Mouse (Mus musculus) liver, embryonic 12.5 days (tissue): ENCODE data around the gene Wipf3. TPM values are rescaled to one million over a fixed set of nuclear protein-coding genes. Genes with fewer than 3 reads are reported as not detected.
A peak's percentile ranks its signal among the peaks of the same experiment; 100 is the strongest.

Experiments used
- ATAC-seq: fragments of 200-750 bp; cut with Nextera tagmentation; 2 replicates; pipeline ENCODE4 v1.8.0; 2017; ENCODE audit warnings: moderate number of reproducible peaks, mild to moderate bottlenecking, moderate library complexity
- H3K27ac ChIP-seq: fragments of 300-500 bp; sonication (generic); 2 replicates; pipeline ENCODE4 v1.5.1; 2016; ENCODE audit warnings: mild to moderate bottlenecking
- H3K27me3 ChIP-seq: fragments of 300-500 bp; sonication (generic); replicated peaks from 2 replicates; pipeline ENCODE4 v1.6.1; 2016; ENCODE audit warnings: mild to moderate bottlenecking, moderate library complexity
- H3K36me3 ChIP-seq: fragments of 300-500 bp; sonication (generic); 2 replicates; pipeline ENCODE4 v1.6.1; 2016; ENCODE audit warnings: mild to moderate bottlenecking, moderate library complexity
- H3K4me1 ChIP-seq: fragments of 300-500 bp; sonication (generic); 2 replicates; pipeline ENCODE4 v1.6.1; 2016
- H3K4me2 ChIP-seq: fragments of 300-500 bp; sonication (generic); 2 replicates; pipeline ENCODE4 v1.6.1; 2016; ENCODE audit warnings: mild to moderate bottlenecking, moderate library complexity
- H3K4me3 ChIP-seq: fragments of 300-500 bp; sonication (generic); 2 replicates; pipeline ENCODE4 v1.5.1; 2016; ENCODE audit warnings: mild to moderate bottlenecking, moderate library complexity
- H3K9ac ChIP-seq: fragments of 300-500 bp; sonication (generic); 2 replicates; pipeline ENCODE4 v1.6.1; 2016; ENCODE audit warnings: mild to moderate bottlenecking, moderate library complexity
- H3K9me3 ChIP-seq: fragments of 300-500 bp; sonication (generic); replicated peaks from 2 replicates; pipeline ENCODE4 v1.6.1; 2016; ENCODE audit warnings: mild to moderate bottlenecking, moderate library complexity
- WGBS: fragments of 180-500 bp; shearing (Covaris S2); methylation state at CpG from one replicate; pipeline ENCODE4 v1.1.7; 2016; ENCODE audit not compliant: insufficient replicate concordance; 5-methylcytosine and 5-hydroxymethylcytosine counted together
- polyA plus RNA-seq: library from polyadenylated mRNA; unstranded; fragments of >200 nt; fragmentation: Nextera tagmentation; extraction: Ambion mirVana; gene quantifications from 2 replicates; pipeline ENCODE4 v1.2.1, GENCODE M21; 2016

The Wipf3 gene
- polyA plus RNA-seq, 1 experiment from 2014 or later = 0.15 TPM

- H3K36me3 ChIP-seq = no peaks in the 10 kb centered on the region
- 44% methylated on average over 2 of the region's 2 CpGs for WGBS
- no peaks in the 10 kb centered on the region for H3K9me3 ChIP-seq
- no peaks in the 10 kb centered on the region for H3K27me3 ChIP-seq
- H3K4me1 ChIP-seq = no peaks in the 10 kb centered on the region
- no peak overlapping the region for H3K27ac ChIP-seq
- no peak overlapping the region for H3K4me3 ChIP-seq
- no peak overlapping the region for H3K4me2 ChIP-seq
- H3K9ac ChIP-seq = no peak overlapping the region
- no peak for ATAC-seq
Measured at GRCm38 (mm10) chr6:54404916-54405315, 24.5 kb upstream of the Wipf3 start.

- no peaks in the 10 kb centered on the region for H3K4me1 ChIP-seq
- H3K4me2 ChIP-seq = no peak overlapping the region
- no peaks in the 10 kb centered on the region for H3K36me3 ChIP-seq
- H3K9ac ChIP-seq = no peak overlapping the region
- no peaks in the 10 kb centered on the region; the same call in 1 of the 2 replicates for H3K27me3 ChIP-seq
- WGBS = 67% methylated on average over 5 of the region's 5 CpGs
- no peak for ATAC-seq
- H3K27ac ChIP-seq = no peak overlapping the region
- H3K9me3 ChIP-seq = no peaks in the 10 kb centered on the region
- no peak overlapping the region for H3K4me3 ChIP-seq
Measured at GRCm38 (mm10) chr6:54406116-54406515, 23.3 kb upstream of the Wipf3 start.

- H3K4me1 ChIP-seq = no peaks in the 10 kb centered on the region
- no peaks in the 10 kb centered on the region; the same call in 1 of the 2 replicates for H3K27me3 ChIP-seq
- ATAC-seq = no peak
- no peak overlapping the region for H3K4me3 ChIP-seq
- no peak overlapping the region for H3K27ac ChIP-seq
- no peak overlapping the region for H3K4me2 ChIP-seq
- no peaks in the 10 kb centered on the region for H3K36me3 ChIP-seq
- no peaks in the 10 kb centered on the region for H3K9me3 ChIP-seq
- no peak overlapping the region for H3K9ac ChIP-seq
- WGBS = 61% methylated on average over 6 of the region's 6 CpGs
Measured at GRCm38 (mm10) chr6:54409271-54409670, 20.1 kb upstream of the Wipf3 start.

- no peak overlapping the region for H3K4me3 ChIP-seq
- no peaks in the 10 kb centered on the region for H3K9me3 ChIP-seq
- H3K27me3 ChIP-seq = no peaks in the 10 kb centered on the region; the same call in 1 of the 2 replicates
- no peak overlapping the region for H3K9ac ChIP-seq
- ATAC-seq = no peak
- no peaks in the 10 kb centered on the region for H3K4me1 ChIP-seq
- H3K27ac ChIP-seq = no peak overlapping the region
- no peaks in the 10 kb centered on the region for H3K36me3 ChIP-seq
- no peak overlapping the region for H3K4me2 ChIP-seq
- 57% methylated on average over 4 of the region's 4 CpGs for WGBS
Measured at GRCm38 (mm10) chr6:54410451-54410850, 19.0 kb upstream of the Wipf3 start.

GRCm38 (mm10) chr6:54411591-54411990, 17.8 kb upstream of the Wipf3 start:
- 51% methylated on average over 8 of the region's 8 CpGs for WGBS
- Histone ChIP-seq H3K27me3 (no peaks in the 10 kb centered on the region; the same call in 1 of the 2 replicates), H3K9ac (no peak overlapping the region), H3K4me3 (no peak overlapping the region), H3K27ac (no peak overlapping the region), H3K36me3 (no peaks in the 10 kb centered on the region), H3K4me1 (no peaks in the 10 kb centered on the region), H3K9me3 (no peaks in the 10 kb centered on the region), H3K4me2 (no peak overlapping the region)
- ATAC-seq = no peak

GRCm38 (mm10) chr6:54412879-54413278, 16.5 kb upstream of the Wipf3 start:
- H3K4me3 ChIP-seq = no peak overlapping the region
- no peak overlapping the region for H3K4me2 ChIP-seq
- no peak overlapping the region for H3K27ac ChIP-seq
- ATAC-seq = no peak
- H3K27me3 ChIP-seq = no peaks in the 10 kb centered on the region; the same call in 1 of the 2 replicates
- no peaks in the 10 kb centered on the region for H3K4me1 ChIP-seq
- WGBS = 74% methylated on average over 7 of the region's 7 CpGs
- no peaks in the 10 kb centered on the region for H3K9me3 ChIP-seq
- no peaks in the 10 kb centered on the region for H3K36me3 ChIP-seq
- H3K9ac ChIP-seq = no peak overlapping the region

- H3K36me3 ChIP-seq = no peaks in the 10 kb centered on the region
- peaks cover 9% of the 10 kb centered on the region for H3K4me1 ChIP-seq
- no peaks in the 10 kb centered on the region for H3K9me3 ChIP-seq
- ATAC-seq = no peak
- H3K27me3 ChIP-seq = peaks cover 43% of the 10 kb centered on the region
- H3K27ac ChIP-seq = no peak overlapping the region
- no peak overlapping the region for H3K4me3 ChIP-seq
- no peak overlapping the region for H3K9ac ChIP-seq
- 78% methylated on average over 8 of the region's 8 CpGs for WGBS
- no peak overlapping the region for H3K4me2 ChIP-seq
Measured at GRCm38 (mm10) chr6:54425230-54425629, 4.2 kb upstream of the Wipf3 start.

- Histone ChIP-seq H3K4me3 (peak overlapping the region; percentile 45), H3K36me3 (no peaks in the 10 kb centered on the region), H3K9ac (no peak overlapping the region), H3K4me1 (peaks cover 9% of the 10 kb centered on the region), H3K9me3 (no peaks in the 10 kb centered on the region), H3K4me2 (peak overlapping the region; percentile 66), H3K27me3 (peaks cover 59% of the 10 kb centered on the region), H3K27ac (no peak overlapping the region)
- no peak for ATAC-seq
- WGBS = 10% methylated on average over 14 of the region's 14 CpGs
Measured at GRCm38 (mm10) chr6:54428850-54429446, 455 bp upstream of the Wipf3 start.

- 18% methylated on average over 7 of the region's 7 CpGs for WGBS
- peak overlapping the region; percentile 66 for H3K4me2 ChIP-seq
- peaks cover 53% of the 10 kb centered on the region for H3K27me3 ChIP-seq
- H3K9ac ChIP-seq = no peak overlapping the region
- no peak overlapping the region for H3K27ac ChIP-seq
- H3K9me3 ChIP-seq = no peaks in the 10 kb centered on the region
- peaks cover 9% of the 10 kb centered on the region for H3K4me1 ChIP-seq
- no peak for ATAC-seq
- H3K4me3 ChIP-seq = peak overlapping the region; percentile 45
- no peaks in the 10 kb centered on the region for H3K36me3 ChIP-seq
Measured at GRCm38 (mm10) chr6:54430221-54430620, 818 bp downstream of the Wipf3 start.

GRCm38 (mm10) chr6:54431761-54432160, 2.4 kb downstream of the Wipf3 start:
- 68% methylated on average over 10 of the region's 10 CpGs for WGBS
- H3K4me3 ChIP-seq = no peak overlapping the region

GRCm38 (mm10) chr6:54432191-54432590, 2.8 kb downstream of the Wipf3 start:
- peaks cover 44% of the 10 kb centered on the region for H3K27me3 ChIP-seq
- H3K4me2 ChIP-seq = no peak overlapping the region
- no peaks in the 10 kb centered on the region for H3K36me3 ChIP-seq
- peaks cover 16% of the 10 kb centered on the region for H3K4me1 ChIP-seq
- no peak overlapping the region for H3K9ac ChIP-seq
- 71% methylated on average over 9 of the region's 9 CpGs for WGBS
- no peak overlapping the region for H3K27ac ChIP-seq
- no peak overlapping the region for H3K4me3 ChIP-seq
- ATAC-seq = no peak
- no peaks in the 10 kb centered on the region for H3K9me3 ChIP-seq

More at GRCm38 (mm10) chr6:54431761-54432160, 2.4 kb downstream of the Wipf3 start:
- peaks cover 48% of the 10 kb centered on the region for H3K27me3 ChIP-seq
- no peak for ATAC-seq
- peaks cover 16% of the 10 kb centered on the region for H3K4me1 ChIP-seq
- no peaks in the 10 kb centered on the region for H3K36me3 ChIP-seq
- no peaks in the 10 kb centered on the region for H3K9me3 ChIP-seq
- no peak overlapping the region for H3K4me2 ChIP-seq
- no peak overlapping the region for H3K27ac ChIP-seq
- no peak overlapping the region for H3K9ac ChIP-seq

- ATAC-seq = no peak
- peaks cover 16% of the 10 kb centered on the region for H3K4me1 ChIP-seq
- no peak overlapping the region for H3K4me2 ChIP-seq
- peaks cover 39% of the 10 kb centered on the region for H3K27me3 ChIP-seq
- no peaks in the 10 kb centered on the region for H3K36me3 ChIP-seq
- 62% methylated on average over 13 of the region's 13 CpGs for WGBS
- no peak overlapping the region for H3K9ac ChIP-seq
- no peak overlapping the region for H3K27ac ChIP-seq
- H3K4me3 ChIP-seq = no peak overlapping the region
- H3K9me3 ChIP-seq = no peaks in the 10 kb centered on the region
Measured at GRCm38 (mm10) chr6:54432806-54433545, 3.6 kb downstream of the Wipf3 start.
